Mouse (Mus musculus) liver, embryonic 12.5 days (tissue): Measurements from ENCODE around the gene Stx4a. TPM values are rescaled to one million over a fixed set of nuclear protein-coding genes. Genes with fewer than 3 reads are reported as not detected.

ENCODE experiments used
- ATAC-seq: fragments of 200-750 bp; cut with Nextera tagmentation; 2 replicates; pipeline ENCODE4 v1.8.0; 2017; ENCODE audit warnings: moderate number of reproducible peaks, mild to moderate bottlenecking, moderate library complexity
- H3K27ac ChIP-seq: fragments of 300-500 bp; sonication (generic); 2 replicates; pipeline ENCODE4 v1.5.1; 2016; ENCODE audit warnings: mild to moderate bottlenecking
- H3K27me3 ChIP-seq: fragments of 300-500 bp; sonication (generic); replicated peaks from 2 replicates; pipeline ENCODE4 v1.6.1; 2016; ENCODE audit warnings: mild to moderate bottlenecking, moderate library complexity
- H3K36me3 ChIP-seq: fragments of 300-500 bp; sonication (generic); 2 replicates; pipeline ENCODE4 v1.6.1; 2016; ENCODE audit warnings: mild to moderate bottlenecking, moderate library complexity
- H3K4me1 ChIP-seq: fragments of 300-500 bp; sonication (generic); 2 replicates; pipeline ENCODE4 v1.6.1; 2016
- H3K4me2 ChIP-seq: fragments of 300-500 bp; sonication (generic); 2 replicates; pipeline ENCODE4 v1.6.1; 2016; ENCODE audit warnings: mild to moderate bottlenecking, moderate library complexity
- H3K4me3 ChIP-seq: fragments of 300-500 bp; sonication (generic); 2 replicates; pipeline ENCODE4 v1.5.1; 2016; ENCODE audit warnings: mild to moderate bottlenecking, moderate library complexity
- H3K9ac ChIP-seq: fragments of 300-500 bp; sonication (generic); 2 replicates; pipeline ENCODE4 v1.6.1; 2016; ENCODE audit warnings: mild to moderate bottlenecking, moderate library complexity
- H3K9me3 ChIP-seq: fragments of 300-500 bp; sonication (generic); replicated peaks from 2 replicates; pipeline ENCODE4 v1.6.1; 2016; ENCODE audit warnings: mild to moderate bottlenecking, moderate library complexity
- WGBS: fragments of 180-500 bp; shearing (Covaris S2); methylation state at CpG from one replicate; pipeline ENCODE4 v1.1.7; 2016; ENCODE audit not compliant: insufficient replicate concordance; 5-methylcytosine and 5-hydroxymethylcytosine counted together
- polyA plus RNA-seq: library from polyadenylated mRNA; unstranded; fragments of >200 nt; fragmentation: Nextera tagmentation; extraction: Ambion mirVana; gene quantifications from 2 replicates; pipeline ENCODE4 v1.2.1, GENCODE M21; 2016

Stx4a gene
- polyA plus RNA-seq, 1 experiment from 2014 or later = 19.0 TPM

DNA sequence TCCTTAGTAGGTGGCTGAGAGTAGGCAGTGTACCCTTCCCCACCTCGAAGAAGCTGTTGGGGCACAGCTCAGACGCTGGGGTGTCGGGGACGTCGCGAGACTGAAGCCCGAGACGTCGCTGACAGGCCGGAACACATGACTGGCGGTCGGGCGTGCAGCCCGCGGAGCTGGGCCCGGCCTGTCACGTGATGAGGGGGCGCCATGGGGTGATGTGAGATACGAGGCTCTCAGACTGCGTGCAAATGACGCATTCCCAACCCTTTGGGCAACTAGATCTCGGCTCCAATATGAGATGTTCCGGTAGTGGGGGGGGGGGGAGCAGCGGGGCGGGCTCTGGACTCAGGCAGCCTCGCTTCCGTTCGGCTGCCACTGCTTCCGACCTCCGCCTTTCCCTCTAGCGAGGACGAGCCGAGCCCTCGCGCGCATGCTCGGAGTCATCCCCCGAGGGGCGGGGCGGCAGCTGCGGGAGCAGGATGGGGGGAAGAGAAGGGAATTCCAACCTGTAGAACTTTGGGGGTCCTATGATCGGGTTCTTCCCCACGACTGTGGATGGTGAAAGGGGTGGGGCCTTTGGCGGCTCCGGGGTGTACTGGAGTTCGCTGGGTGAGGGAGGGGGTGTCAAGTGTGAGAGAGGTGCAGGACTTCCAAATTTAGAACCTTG lies 17.4 kb downstream of the Stx4a start:
- Histone ChIP-seq H3K4me1 (peaks cover 17% of the 10 kb centered on the region), H3K36me3 (peaks cover 26% of the 10 kb centered on the region)
- WGBS = under 1% methylated on average over 46 of the region's 46 CpGs

DNA sequence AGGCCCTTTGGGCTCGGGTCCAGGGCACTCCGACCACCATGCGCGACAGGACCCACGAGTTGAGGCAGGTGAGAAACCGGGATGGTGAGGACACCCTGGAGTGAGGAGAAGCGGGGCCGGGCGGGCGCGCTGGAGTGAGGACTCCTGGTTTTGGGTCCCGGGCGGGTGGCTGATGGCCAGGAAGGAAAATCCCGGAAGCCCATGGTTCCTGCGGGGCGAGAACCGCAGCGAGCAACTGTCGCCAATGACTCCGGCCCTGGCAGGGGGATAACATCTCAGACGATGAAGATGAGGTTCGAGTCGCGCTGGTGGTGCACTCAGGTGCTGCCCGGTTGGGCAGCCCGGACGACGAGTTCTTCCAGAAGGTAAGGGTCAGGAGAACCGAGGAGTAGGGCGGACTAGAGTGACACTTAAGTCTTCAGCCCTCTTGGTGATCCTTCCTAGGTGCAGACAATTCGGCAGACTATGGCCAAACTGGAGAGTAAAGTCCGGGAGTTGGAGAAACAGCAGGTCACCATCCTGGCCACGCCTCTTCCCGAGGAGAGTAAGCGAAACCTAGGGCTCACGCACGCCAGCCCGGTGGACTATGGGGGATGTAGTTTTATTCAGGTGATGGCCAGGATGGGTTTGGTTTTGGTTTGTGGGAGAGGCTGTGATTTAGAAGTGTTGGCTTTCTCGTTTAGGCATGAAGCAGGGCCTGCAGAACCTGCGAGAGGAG lies 18.1 kb downstream of the Stx4a start:
- Histone ChIP-seq H3K9me3 (no peaks in the 10 kb centered on the region), H3K27me3 (no peaks in the 10 kb centered on the region), H3K27ac (peak overlapping the region; percentile 90), H3K9ac (peak overlapping the region; percentile 80), H3K4me3 (peak overlapping the region; percentile 69), H3K36me3 (peaks cover 33% of the 10 kb centered on the region), H3K4me1 (peaks cover 17% of the 10 kb centered on the region), H3K4me2 (peak overlapping the region; percentile 98)
- peak; percentile 74 for ATAC-seq
- WGBS = under 1% methylated on average over 40 of the region's 40 CpGs

More for the DNA sequence above, 17.4 kb downstream of the Stx4a start:
- Histone ChIP-seq H3K4me2 (peak overlapping the region; percentile 98), H3K27me3 (no peaks in the 10 kb centered on the region), H3K9ac (peak overlapping the region; percentile 80), H3K27ac (peak overlapping the region; percentile 90), H3K4me3 (peak overlapping the region; percentile 69), H3K9me3 (no peaks in the 10 kb centered on the region)
- ATAC-seq = peak; percentile 86

GRCm38 (mm10) chr7:127849973-127850875 lies 26.1 kb downstream of the Stx4a start:
- peaks cover 14% of the 10 kb centered on the region for H3K4me1 ChIP-seq
- no peak overlapping the region for H3K4me2 ChIP-seq
- no peaks in the 10 kb centered on the region for H3K27me3 ChIP-seq
- ATAC-seq = peak; percentile 48; the same call in 1 of the 2 replicates
- 39% methylated on average over 6 of the region's 6 CpGs for WGBS
- H3K9ac ChIP-seq = no peak overlapping the region
- no peaks in the 10 kb centered on the region for H3K9me3 ChIP-seq
- peaks cover 24% of the 10 kb centered on the region for H3K36me3 ChIP-seq
- H3K27ac ChIP-seq = peak overlapping the region; percentile 64
- no peak overlapping the region for H3K4me3 ChIP-seq

GRCm38 (mm10) chr7:127850906-127851305 lies 26.8 kb downstream of the Stx4a start:
- Histone ChIP-seq H3K36me3 (peaks cover 21% of the 10 kb centered on the region), H3K27me3 (no peaks in the 10 kb centered on the region), H3K4me1 (peaks cover 14% of the 10 kb centered on the region), H3K9ac (no peak overlapping the region), H3K9me3 (no peaks in the 10 kb centered on the region), H3K4me2 (no peak overlapping the region), H3K4me3 (no peak overlapping the region), H3K27ac (no peak overlapping the region; the same call in 1 of the 2 replicates)
- 59% methylated on average over 5 of the region's 5 CpGs for WGBS
- ATAC-seq = no peak

GRCm38 (mm10) chr7:127858258-127858657 lies 34.2 kb downstream of the Stx4a start:
- Histone ChIP-seq H3K27ac (no peak overlapping the region), H3K4me2 (no peak overlapping the region), H3K27me3 (no peaks in the 10 kb centered on the region), H3K9me3 (no peaks in the 10 kb centered on the region), H3K36me3 (no peaks in the 10 kb centered on the region), H3K4me1 (peaks cover 15% of the 10 kb centered on the region), H3K9ac (no peak overlapping the region), H3K4me3 (no peak overlapping the region)
- ATAC-seq = peak; percentile 69
- 27% methylated on average over 6 of the region's 6 CpGs for WGBS

DNA sequence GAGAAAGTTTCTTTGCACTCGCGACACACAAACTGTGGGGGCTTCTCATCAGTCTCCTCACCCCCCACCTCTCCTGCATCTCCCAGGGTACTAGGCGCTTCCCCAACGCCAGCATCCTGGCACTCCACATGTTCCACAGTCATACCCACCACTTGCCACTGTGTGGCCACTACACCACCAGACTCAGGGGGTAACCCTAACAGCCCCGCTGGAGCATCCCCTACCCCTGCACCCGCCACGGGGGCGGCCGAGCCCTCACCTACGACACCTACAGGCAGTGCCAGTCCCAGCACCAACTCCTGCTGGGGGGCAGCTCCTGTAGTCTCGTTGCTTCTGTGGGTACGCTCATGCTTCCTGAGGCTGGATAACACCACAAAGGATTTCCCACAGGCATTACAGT lies 42.3 kb downstream of the Stx4a start:
- no peak for ATAC-seq
- Histone ChIP-seq H3K4me2 (no peak overlapping the region), H3K9me3 (no peaks in the 10 kb centered on the region), H3K36me3 (peaks cover 52% of the 10 kb centered on the region), H3K27me3 (no peaks in the 10 kb centered on the region), H3K9ac (no peak overlapping the region), H3K4me1 (peaks cover 14% of the 10 kb centered on the region), H3K4me3 (no peak overlapping the region), H3K27ac (no peak overlapping the region)
- 89% methylated on average over 12 of the region's 12 CpGs for WGBS

DNA sequence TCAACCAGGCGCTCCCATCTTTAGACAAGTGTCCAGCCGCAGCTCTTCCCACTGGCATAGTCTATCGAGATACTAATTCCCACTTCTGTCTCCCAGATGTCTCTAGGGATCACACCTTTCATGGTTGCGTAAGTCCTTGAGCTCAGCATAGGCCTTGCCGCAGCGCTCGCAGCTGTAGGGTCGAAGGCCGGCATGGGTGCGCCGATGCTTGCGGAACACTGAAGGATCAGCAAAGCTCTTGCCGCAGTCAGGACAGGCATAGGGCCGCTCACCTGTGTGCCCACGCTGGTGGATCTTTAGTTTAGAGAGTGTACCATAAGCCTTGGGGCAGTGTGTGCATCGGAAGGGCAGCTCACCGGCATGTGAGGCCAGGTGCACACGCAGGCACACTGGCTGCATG lies 43.5 kb downstream of the Stx4a start:
- Histone ChIP-seq H3K36me3 (peaks cover 62% of the 10 kb centered on the region), H3K27ac (no peak overlapping the region), H3K9me3 (no peaks in the 10 kb centered on the region), H3K4me3 (no peak overlapping the region), H3K27me3 (no peaks in the 10 kb centered on the region), H3K4me2 (no peak overlapping the region), H3K4me1 (peaks cover 25% of the 10 kb centered on the region), H3K9ac (no peak overlapping the region)
- no peak for ATAC-seq
- WGBS = 92% methylated on average over 18 of the region's 18 CpGs

DNA sequence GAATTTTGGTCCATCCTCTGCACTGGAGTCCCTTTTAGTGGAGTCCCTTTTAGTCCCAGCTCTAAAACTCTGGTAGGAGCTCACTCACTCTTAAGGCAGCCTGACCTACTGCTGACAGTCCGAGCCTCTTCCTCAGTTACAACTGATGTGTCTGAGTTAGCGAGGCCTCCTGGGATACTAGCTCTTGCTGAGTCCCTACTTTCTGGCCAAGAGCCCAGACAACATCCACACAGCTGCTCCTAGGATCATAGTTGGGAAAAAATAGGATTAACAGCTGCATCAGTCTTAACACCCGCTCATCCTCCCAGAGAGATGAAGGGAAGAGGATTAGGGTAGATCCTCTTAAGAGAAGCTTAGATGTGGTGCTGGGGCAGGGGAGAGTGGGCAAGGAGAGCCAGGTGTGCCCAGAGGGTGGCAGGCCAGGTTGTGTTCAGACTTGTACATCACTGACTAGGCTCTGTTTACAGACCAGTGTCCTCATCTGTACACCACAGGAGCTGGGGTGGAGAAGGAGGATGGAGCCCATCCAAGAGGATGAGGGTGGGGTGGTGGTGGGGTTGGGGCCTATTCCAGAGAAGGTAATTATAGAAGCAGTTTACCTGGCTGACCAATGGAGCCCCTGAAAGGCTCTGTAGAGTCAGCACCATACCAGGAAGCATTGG lies 45.2 kb downstream of the Stx4a start:
- no peak overlapping the region for H3K9ac ChIP-seq
- H3K27me3 ChIP-seq = no peaks in the 10 kb centered on the region
- H3K4me3 ChIP-seq = no peak overlapping the region
- peaks cover 74% of the 10 kb centered on the region for H3K36me3 ChIP-seq
- H3K4me2 ChIP-seq = no peak overlapping the region
- ATAC-seq = no peak
- 84% methylated on average over 3 of the region's 3 CpGs for WGBS
- H3K27ac ChIP-seq = no peak overlapping the region
- H3K4me1 ChIP-seq = peaks cover 39% of the 10 kb centered on the region
- no peaks in the 10 kb centered on the region for H3K9me3 ChIP-seq

- H3K27ac ChIP-seq = no peak overlapping the region
- ATAC-seq = no peak
- H3K27me3 ChIP-seq = no peaks in the 10 kb centered on the region
- H3K4me3 ChIP-seq = no peak overlapping the region
- peaks cover 49% of the 10 kb centered on the region for H3K4me1 ChIP-seq
- H3K9me3 ChIP-seq = no peaks in the 10 kb centered on the region
- peaks cover 66% of the 10 kb centered on the region for H3K36me3 ChIP-seq
- 63% methylated on average over 5 of the region's 5 CpGs for WGBS
- H3K9ac ChIP-seq = no peak overlapping the region
- H3K4me2 ChIP-seq = no peak overlapping the region
These were observed 46.2 kb downstream of the Stx4a start for GRCm38 (mm10) chr7:127870136-127870821.

DNA sequence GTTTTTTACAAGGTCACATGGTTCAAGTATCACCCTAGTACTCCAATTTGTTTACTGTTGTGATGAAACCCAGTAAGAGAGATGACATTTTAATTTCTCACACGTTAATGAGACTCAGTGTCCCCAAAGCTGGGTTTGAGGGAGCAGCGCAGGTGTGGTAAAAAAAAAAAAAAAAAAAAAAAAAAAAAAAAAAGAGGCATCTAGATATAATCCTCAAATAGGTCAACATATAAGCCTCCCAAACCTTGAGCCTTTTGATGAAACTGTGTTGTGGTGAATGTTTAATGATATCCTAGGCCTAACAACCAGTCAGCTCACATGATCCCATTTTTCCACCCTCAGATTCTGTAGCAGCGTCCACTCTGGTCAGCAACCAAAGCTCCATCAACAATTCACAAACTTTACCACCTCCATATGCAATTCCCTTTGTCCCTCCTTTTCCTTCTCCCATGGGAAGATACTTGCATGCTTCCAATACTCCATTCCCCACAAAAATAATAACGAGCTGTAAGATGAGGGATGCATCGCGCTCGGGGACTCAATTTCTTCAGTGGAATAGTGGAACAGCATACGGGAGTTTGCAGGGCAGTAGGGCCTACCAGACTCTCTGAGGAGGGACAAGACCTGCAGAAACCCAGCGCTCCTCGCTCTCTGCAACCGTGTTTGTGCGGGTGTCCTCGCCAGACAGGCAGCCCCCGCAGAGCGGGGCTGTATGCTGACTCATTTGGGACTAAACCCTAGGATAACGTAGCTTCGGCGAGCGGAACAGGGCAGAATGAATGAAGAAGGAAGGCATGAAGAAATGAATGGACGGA lies 50.9 kb downstream of the Stx4a start:
- H3K36me3 ChIP-seq = peaks cover 60% of the 10 kb centered on the region
- peak overlapping the region; percentile 98 for H3K9ac ChIP-seq
- peaks cover 52% of the 10 kb centered on the region for H3K4me1 ChIP-seq
- H3K4me2 ChIP-seq = peak overlapping the region; percentile 89
- 5% methylated on average over 20 of the region's 20 CpGs for WGBS
- peak overlapping the region; percentile 97 for H3K4me3 ChIP-seq
- H3K9me3 ChIP-seq = peaks cover 23% of the 10 kb centered on the region
- H3K27ac ChIP-seq = peak overlapping the region; percentile 97
- peak; percentile 33 for ATAC-seq
- no peaks in the 10 kb centered on the region for H3K27me3 ChIP-seq
